Mouse (Mus musculus) midbrain, embryonic 15.5 days (tissue): Measurements from ENCODE around the gene Uggt1. TPM values are rescaled to one million over a fixed set of nuclear protein-coding genes. Genes with fewer than 3 reads are reported as not detected.
A peak's percentile ranks its signal among the peaks of the same experiment; 100 is the strongest.

Source experiments
- ATAC-seq: fragments of 200-750 bp; cut with Nextera tagmentation; replicated peaks from 2 replicates; pipeline ENCODE4 v1.8.0; 2017; ENCODE audit warnings: moderate TSS enrichment
- H3K27ac ChIP-seq: fragments of 300-500 bp; sonication (generic); 2 replicates; pipeline ENCODE4 v1.5.1; 2015; ENCODE audit warnings: mild to moderate bottlenecking, inconsistent platforms
- H3K27me3 ChIP-seq: fragments of 300-500 bp; sonication (generic); replicated peaks from 2 replicates; pipeline ENCODE4 v1.6.1; 2015; ENCODE audit warnings: inconsistent platforms
- H3K36me3 ChIP-seq: fragments of 300-500 bp; sonication (generic); replicated peaks from 2 replicates; pipeline ENCODE4 v1.6.1; 2015; ENCODE audit warnings: inconsistent platforms
- H3K4me1 ChIP-seq: fragments of 300-500 bp; sonication (generic); 2 replicates; pipeline ENCODE4 v1.6.1; 2015; ENCODE audit warnings: inconsistent platforms
- H3K4me2 ChIP-seq: fragments of 300-500 bp; sonication (generic); 2 replicates; pipeline ENCODE4 v1.6.1; 2015; ENCODE audit warnings: inconsistent platforms, mild to moderate bottlenecking, moderate library complexity
- H3K4me3 ChIP-seq: fragments of 300-500 bp; sonication (generic); 2 replicates; pipeline ENCODE4 v1.5.1; 2015; ENCODE audit warnings: mild to moderate bottlenecking, inconsistent platforms
- H3K9ac ChIP-seq: fragments of 300-500 bp; sonication (generic); 2 replicates; pipeline ENCODE4 v1.6.1; 2015; ENCODE audit warnings: mild to moderate bottlenecking, inconsistent platforms
- H3K9me3 ChIP-seq: fragments of 300-500 bp; sonication (generic); 2 replicates; pipeline ENCODE4 v1.6.1; 2016; ENCODE audit warnings: inconsistent platforms
- WGBS: fragments of 180-500 bp; shearing (Covaris S2); methylation state at CpG from one replicate; pipeline ENCODE4 v1.1.7; 2015; ENCODE audit warnings: mixed read lengths; 5-methylcytosine and 5-hydroxymethylcytosine counted together
- polyA plus RNA-seq: library from polyadenylated mRNA; unstranded; fragments of >200 nt; fragmentation: Nextera tagmentation; extraction: Ambion mirVana; gene quantifications from 2 replicates; pipeline ENCODE4 v1.2.1, GENCODE M21; 2015

The Uggt1 gene
- polyA plus RNA-seq, 1 experiment from 2014 or later, result 49.4 TPM

DNA sequence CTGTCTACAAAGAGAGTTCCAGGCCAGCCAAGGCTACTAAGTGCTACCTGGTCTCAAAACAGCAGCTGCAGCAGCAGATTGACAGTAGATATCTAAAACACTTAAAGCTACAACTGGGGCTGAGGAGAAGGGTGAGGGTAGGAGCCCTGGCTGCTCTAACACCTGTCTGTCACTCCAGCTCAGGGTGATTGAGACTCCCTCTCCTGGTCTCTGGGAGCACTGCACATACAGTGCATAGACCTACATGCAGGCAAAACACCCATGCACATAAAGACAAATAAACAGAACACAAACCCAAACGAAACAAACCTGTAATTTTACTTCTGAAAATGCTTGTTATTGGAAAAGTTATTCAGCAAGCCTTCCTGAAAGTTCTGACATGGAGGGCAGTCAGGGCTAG, 95.1 kb downstream of the Uggt1 start:
- 74% methylated on average over 1 of the region's 1 CpGs for WGBS

DNA sequence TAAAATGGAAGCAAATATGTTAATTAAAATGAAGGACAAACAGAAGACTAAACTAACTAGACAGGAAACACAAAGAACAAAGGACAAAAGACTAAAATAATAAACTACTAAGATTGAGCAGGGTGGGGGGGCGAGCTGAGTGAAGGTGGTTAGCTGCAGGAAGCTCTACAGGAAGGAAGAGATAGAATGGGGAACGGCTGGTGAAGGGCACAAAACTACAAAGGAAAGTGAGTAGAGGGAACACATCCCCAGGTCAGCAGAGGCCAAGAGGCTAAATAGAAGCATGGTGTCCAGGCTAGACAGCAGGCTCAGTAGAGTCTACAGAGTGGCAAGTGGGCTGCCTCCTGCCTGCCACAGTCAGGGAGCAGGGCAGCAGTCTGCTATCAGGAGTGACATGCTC, 95.7 kb downstream of the Uggt1 start:
- Histone ChIP-seq H3K9ac (no peak overlapping the region), H3K27me3 (no peaks in the 10 kb centered on the region), H3K4me2 (no peak overlapping the region), H3K36me3 (peaks cover 41% of the 10 kb centered on the region), H3K4me3 (no peak overlapping the region), H3K9me3 (no peaks in the 10 kb centered on the region), H3K4me1 (no peaks in the 10 kb centered on the region), H3K27ac (no peak overlapping the region)
- ATAC-seq, result no peak
- WGBS, result 68% methylated on average over 2 of the region's 2 CpGs

More for the DNA sequence above, 95.1 kb downstream of the Uggt1 start:
- ATAC-seq, result no peak
- no peak overlapping the region for H3K4me3 ChIP-seq
- no peak overlapping the region for H3K9ac ChIP-seq
- H3K9me3 ChIP-seq, result no peaks in the 10 kb centered on the region
- no peak overlapping the region for H3K27ac ChIP-seq
- H3K4me2 ChIP-seq, result no peak overlapping the region
- no peaks in the 10 kb centered on the region for H3K4me1 ChIP-seq
- H3K36me3 ChIP-seq, result peaks cover 47% of the 10 kb centered on the region
- H3K27me3 ChIP-seq, result no peaks in the 10 kb centered on the region

DNA sequence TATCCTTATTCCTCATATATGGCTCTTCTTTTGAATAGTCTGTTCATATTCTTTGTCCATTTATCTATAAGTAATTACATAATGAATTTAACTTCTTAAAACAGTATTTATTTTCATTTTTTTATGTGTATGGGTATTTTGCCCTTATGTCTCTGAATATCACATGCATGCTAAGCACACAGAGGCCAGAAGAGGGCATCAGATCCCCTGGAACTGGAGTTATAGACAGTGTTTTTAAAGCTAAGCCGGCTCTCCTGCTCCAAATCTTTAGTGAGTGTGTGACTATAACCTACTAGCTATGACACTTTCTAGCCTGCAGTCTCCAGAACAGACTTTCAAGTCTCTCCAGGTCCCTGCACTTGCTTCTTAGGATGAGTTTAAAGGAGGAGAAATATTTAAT, 99.5 kb downstream of the Uggt1 start:
- peaks cover 26% of the 10 kb centered on the region for H3K36me3 ChIP-seq
- H3K27me3 ChIP-seq, result no peaks in the 10 kb centered on the region
- H3K27ac ChIP-seq, result no peak overlapping the region
- no peaks in the 10 kb centered on the region for H3K9me3 ChIP-seq
- 21% methylated on average over 1 of the region's 1 CpGs for WGBS
- H3K9ac ChIP-seq, result no peak overlapping the region
- no peak overlapping the region for H3K4me3 ChIP-seq
- no peaks in the 10 kb centered on the region for H3K4me1 ChIP-seq
- 0 out of 2 replicates have a peak, but pooled peaks have one; percentile 50 for ATAC-seq
- H3K4me2 ChIP-seq, result no peak overlapping the region

GRCm38 (mm10) chr1:36140311-36140710, 104.2 kb downstream of the Uggt1 start:
- H3K27ac ChIP-seq, result no peak overlapping the region
- H3K4me3 ChIP-seq, result no peak overlapping the region
- H3K4me1 ChIP-seq, result no peaks in the 10 kb centered on the region
- 97% methylated on average over 15 of the region's 15 CpGs for WGBS
- no peak overlapping the region for H3K9ac ChIP-seq
- H3K27me3 ChIP-seq, result no peaks in the 10 kb centered on the region
- H3K36me3 ChIP-seq, result 0 out of 2 replicates have a peak, but pooled peaks cover 4% of the 10 kb centered on the region
- ATAC-seq, result no peak
- no peaks in the 10 kb centered on the region for H3K9me3 ChIP-seq
- H3K4me2 ChIP-seq, result no peak overlapping the region

DNA sequence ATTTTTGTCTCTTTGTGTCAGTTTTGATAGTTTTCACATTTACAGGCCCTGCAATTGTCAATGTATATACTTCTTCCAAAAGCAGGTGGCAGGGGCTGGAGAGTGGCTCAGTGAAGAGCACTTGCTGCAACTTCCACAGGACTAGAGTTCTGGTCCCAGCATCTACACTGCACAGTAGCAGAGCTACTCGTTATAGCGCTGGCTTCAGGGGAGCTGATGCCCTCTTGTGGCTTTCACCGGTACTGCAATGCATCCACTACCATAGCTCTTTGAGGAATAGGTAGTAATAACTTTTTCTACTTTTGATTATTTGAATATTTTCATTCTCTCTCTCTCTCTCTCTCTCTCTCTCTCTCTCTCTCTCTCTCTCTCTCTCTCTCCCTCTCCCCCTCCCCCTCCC, 109.9 kb downstream of the Uggt1 start:
- 1% methylated on average over 3 of the region's 3 CpGs for WGBS
- peak; percentile 73 for ATAC-seq
- Histone ChIP-seq H3K36me3 (no peaks in the 10 kb centered on the region), H3K4me2 (no peak overlapping the region), H3K27me3 (no peaks in the 10 kb centered on the region), H3K9me3 (no peaks in the 10 kb centered on the region), H3K4me1 (no peaks in the 10 kb centered on the region), H3K9ac (no peak overlapping the region), H3K4me3 (no peak overlapping the region), H3K27ac (no peak overlapping the region)

DNA sequence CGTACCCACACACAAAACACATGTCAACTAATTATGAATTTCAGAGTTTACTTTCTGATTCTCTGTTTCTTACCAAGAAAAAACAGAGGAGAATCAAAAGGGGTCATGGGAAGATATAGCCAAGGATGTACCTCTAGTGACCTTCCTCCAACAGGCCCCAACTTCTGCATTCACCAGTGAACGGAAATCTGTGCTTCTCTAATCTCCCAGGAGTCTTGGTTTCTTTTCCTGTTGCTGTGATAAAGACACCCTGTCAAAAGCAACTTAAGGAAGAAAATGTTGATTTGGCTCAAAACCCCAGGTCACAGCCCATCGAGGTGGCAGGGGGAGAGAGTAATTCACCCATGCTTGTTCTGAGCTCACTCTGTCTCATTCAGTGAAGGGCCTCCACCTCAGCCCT, 110.9 kb downstream of the Uggt1 start:
- H3K27me3 ChIP-seq, result no peaks in the 10 kb centered on the region
- H3K4me1 ChIP-seq, result no peaks in the 10 kb centered on the region
- H3K9me3 ChIP-seq, result no peaks in the 10 kb centered on the region
- no peaks in the 10 kb centered on the region for H3K36me3 ChIP-seq
- H3K27ac ChIP-seq, result no peak overlapping the region
- H3K4me3 ChIP-seq, result no peak overlapping the region
- WGBS, result 75% methylated on average over 3 of the region's 3 CpGs
- H3K4me2 ChIP-seq, result no peak overlapping the region
- ATAC-seq, result no peak
- H3K9ac ChIP-seq, result no peak overlapping the region

DNA sequence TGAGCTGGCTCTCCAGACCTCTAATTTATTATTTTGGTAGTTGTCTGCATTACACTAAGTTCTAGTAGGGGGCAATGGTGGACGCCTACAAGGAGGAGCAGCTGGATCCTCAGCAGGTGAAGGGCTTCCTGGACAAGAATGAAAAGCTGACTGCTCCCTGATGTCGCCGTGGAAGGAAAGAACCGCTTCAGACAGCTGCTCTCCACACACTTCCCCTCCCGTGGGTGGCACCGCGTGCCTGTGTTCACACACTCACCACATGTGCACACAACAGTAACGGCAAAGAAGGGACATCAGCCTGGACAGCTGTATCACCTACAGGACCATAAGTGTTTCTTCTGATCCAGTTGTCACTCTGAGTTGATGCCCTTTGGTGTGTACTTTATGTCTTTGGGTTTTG, 111.5 kb downstream of the Uggt1 start:
- WGBS, result 80% methylated on average over 8 of the region's 8 CpGs
- ATAC-seq, result no peak

DNA sequence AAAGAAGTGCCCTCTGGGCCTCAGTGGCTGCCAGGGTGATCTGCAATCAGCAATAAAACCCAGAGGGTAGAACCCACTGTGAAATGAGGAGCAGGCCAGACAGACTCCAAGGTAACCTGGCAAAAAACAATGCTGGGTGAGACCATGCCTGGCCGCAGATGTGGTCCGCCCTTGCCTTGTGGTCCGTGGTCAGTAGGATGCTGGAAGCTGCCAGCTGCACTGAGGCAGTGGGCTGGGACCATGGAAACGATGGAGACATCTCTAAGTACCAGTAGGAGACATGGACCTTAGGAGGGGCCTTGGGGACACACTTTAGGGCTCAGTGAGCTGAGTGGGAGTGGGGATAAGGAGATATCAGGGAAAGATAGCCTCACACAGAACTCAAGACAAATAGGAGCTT, 112.3 kb downstream of the Uggt1 start:
- H3K36me3 ChIP-seq, result no peaks in the 10 kb centered on the region
- no peaks in the 10 kb centered on the region for H3K9me3 ChIP-seq
- H3K4me1 ChIP-seq, result no peaks in the 10 kb centered on the region
- no peak for ATAC-seq
- WGBS, result 63% methylated on average over 4 of the region's 4 CpGs
- H3K4me2 ChIP-seq, result no peak overlapping the region
- H3K9ac ChIP-seq, result no peak overlapping the region
- no peak overlapping the region for H3K27ac ChIP-seq
- H3K4me3 ChIP-seq, result no peak overlapping the region
- H3K27me3 ChIP-seq, result no peaks in the 10 kb centered on the region

More for the DNA sequence above, 111.5 kb downstream of the Uggt1 start:
- Histone ChIP-seq H3K9me3 (no peaks in the 10 kb centered on the region), H3K4me1 (no peaks in the 10 kb centered on the region), H3K36me3 (no peaks in the 10 kb centered on the region), H3K27me3 (no peaks in the 10 kb centered on the region), H3K9ac (no peak overlapping the region), H3K4me3 (no peak overlapping the region), H3K4me2 (no peak overlapping the region), H3K27ac (no peak overlapping the region)

GRCm38 (mm10) chr1:36131766-36132165, 112.8 kb downstream of the Uggt1 start:
- Histone ChIP-seq H3K27ac (no peak overlapping the region), H3K9me3 (no peaks in the 10 kb centered on the region), H3K4me3 (no peak overlapping the region), H3K36me3 (no peaks in the 10 kb centered on the region), H3K4me1 (no peaks in the 10 kb centered on the region), H3K4me2 (no peak overlapping the region), H3K27me3 (no peaks in the 10 kb centered on the region), H3K9ac (no peak overlapping the region)
- WGBS, result 74% methylated on average over 8 of the region's 8 CpGs
- no peak for ATAC-seq

DNA sequence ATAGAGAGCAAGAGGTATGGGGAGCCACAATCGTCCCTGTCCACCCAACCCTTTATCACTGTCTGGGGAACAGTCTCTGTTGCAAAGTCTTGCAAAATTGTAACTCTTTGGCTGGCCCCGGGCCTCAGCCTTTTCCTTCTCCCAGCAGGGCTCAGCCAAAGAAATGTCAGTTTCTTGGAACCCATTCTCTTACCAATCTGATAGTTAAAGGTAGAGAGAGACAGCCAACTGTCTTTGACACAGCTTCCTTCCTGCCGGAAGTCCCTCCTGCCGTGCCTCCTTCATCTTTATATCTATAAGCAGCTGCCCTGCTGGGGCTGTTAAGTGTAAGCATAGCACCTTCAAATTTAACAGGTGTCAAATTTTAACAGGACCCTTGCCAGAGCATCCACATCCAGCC, 113.4 kb downstream of the Uggt1 start:
- WGBS, result 68% methylated on average over 4 of the region's 4 CpGs
- H3K9me3 ChIP-seq, result no peaks in the 10 kb centered on the region

DNA sequence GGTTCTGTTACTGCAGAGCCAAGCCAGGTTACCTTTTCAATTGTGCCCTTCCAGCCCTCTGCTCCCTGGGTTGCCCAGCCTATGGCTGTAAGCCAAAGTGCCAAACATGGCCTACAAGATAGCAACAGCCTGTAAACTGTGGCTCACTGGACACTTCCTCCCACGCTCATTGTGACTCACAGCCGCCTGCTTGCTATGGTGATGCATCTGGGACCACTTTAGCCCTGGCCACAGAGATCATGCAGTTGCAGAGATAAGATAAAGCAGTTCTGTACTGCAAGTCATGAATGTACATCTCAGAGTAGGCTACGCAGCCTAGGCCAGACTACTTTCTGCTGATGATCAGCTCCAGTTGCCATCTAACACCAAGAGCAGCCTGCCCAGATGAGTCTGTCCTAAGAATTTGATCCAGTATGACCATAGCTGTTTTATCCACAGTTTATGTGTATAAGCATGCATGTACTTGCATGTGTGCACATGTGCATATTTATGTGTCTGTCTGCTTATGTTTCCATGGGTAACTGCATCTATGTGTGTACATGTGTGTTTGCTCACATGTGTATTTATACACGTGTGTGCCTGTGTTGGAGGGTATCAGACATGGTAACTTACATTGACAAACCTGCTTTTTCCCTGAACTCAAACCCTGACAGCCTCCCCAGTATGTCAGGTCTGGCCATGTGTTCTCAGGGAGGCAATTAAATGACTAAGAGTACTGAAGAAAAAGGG, 114.0 kb downstream of the Uggt1 start:
- 92% methylated on average over 4 of the region's 4 CpGs for WGBS
- no peaks in the 10 kb centered on the region for H3K9me3 ChIP-seq
- H3K9ac ChIP-seq, result no peak overlapping the region
- H3K4me2 ChIP-seq, result no peak overlapping the region
- no peak overlapping the region for H3K27ac ChIP-seq
- no peaks in the 10 kb centered on the region for H3K27me3 ChIP-seq
- H3K4me1 ChIP-seq, result no peaks in the 10 kb centered on the region
- no peaks in the 10 kb centered on the region for H3K36me3 ChIP-seq
- H3K4me3 ChIP-seq, result no peak overlapping the region
- no peak for ATAC-seq

More for the DNA sequence above, 113.4 kb downstream of the Uggt1 start:
- ATAC-seq, result no peak
- Histone ChIP-seq H3K4me1 (no peaks in the 10 kb centered on the region), H3K4me3 (no peak overlapping the region), H3K36me3 (no peaks in the 10 kb centered on the region), H3K27ac (no peak overlapping the region), H3K9ac (no peak overlapping the region), H3K4me2 (no peak overlapping the region), H3K27me3 (no peaks in the 10 kb centered on the region)

DNA sequence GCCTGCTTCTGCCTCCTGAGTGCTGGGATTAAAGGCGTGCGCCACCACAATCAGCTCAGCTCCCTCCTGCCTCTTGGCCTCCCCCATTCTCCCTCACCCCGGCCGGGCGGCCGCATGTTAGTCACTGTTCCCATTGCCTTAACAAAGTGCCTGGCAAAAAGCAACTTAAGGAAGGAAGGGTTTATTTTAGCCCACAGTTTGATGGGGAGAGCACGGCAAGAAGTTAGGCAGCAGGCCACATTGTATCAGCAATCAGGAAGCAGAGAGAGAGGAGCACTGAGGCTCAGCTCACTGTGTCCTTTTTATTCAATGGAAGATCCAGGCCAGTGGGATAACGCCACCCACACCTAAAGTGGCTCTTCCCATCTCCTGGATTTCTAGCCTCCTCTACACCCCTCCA, 114.6 kb downstream of the Uggt1 start:
- Histone ChIP-seq H3K4me3 (no peak overlapping the region), H3K36me3 (no peaks in the 10 kb centered on the region), H3K9me3 (no peaks in the 10 kb centered on the region), H3K27ac (no peak overlapping the region), H3K9ac (no peak overlapping the region), H3K4me2 (no peak overlapping the region), H3K4me1 (no peaks in the 10 kb centered on the region), H3K27me3 (no peaks in the 10 kb centered on the region)
- ATAC-seq, result no peak
- 92% methylated on average over 8 of the region's 8 CpGs for WGBS

- no peaks in the 10 kb centered on the region for H3K4me1 ChIP-seq
- H3K9me3 ChIP-seq, result no peaks in the 10 kb centered on the region
- no peak overlapping the region for H3K9ac ChIP-seq
- H3K4me2 ChIP-seq, result no peak overlapping the region
- no peak overlapping the region for H3K4me3 ChIP-seq
- no peaks in the 10 kb centered on the region for H3K27me3 ChIP-seq
- H3K27ac ChIP-seq, result no peak overlapping the region
- no peaks in the 10 kb centered on the region for H3K36me3 ChIP-seq
- ATAC-seq, result no peak
- 70% methylated on average over 4 of the region's 4 CpGs for WGBS
Measured at GRCm38 (mm10) chr1:36129126-36129525, 115.4 kb downstream of the Uggt1 start.
